Mouse (Mus musculus) v-Abl transformed pro-B cells (cell line): ENCODE data around the gene Suclg2.

Experiments
- in situ Hi-C, 2 experiments: fragments of 400-800 bp; cut with MboI; formaldehyde crosslinking; loops; one replicate each; pipeline ENCODE4 v1.15.1; 2025; ENCODE audit not compliant: unreplicated experiment in 2 of 2

Gene Suclg2

DNA sequence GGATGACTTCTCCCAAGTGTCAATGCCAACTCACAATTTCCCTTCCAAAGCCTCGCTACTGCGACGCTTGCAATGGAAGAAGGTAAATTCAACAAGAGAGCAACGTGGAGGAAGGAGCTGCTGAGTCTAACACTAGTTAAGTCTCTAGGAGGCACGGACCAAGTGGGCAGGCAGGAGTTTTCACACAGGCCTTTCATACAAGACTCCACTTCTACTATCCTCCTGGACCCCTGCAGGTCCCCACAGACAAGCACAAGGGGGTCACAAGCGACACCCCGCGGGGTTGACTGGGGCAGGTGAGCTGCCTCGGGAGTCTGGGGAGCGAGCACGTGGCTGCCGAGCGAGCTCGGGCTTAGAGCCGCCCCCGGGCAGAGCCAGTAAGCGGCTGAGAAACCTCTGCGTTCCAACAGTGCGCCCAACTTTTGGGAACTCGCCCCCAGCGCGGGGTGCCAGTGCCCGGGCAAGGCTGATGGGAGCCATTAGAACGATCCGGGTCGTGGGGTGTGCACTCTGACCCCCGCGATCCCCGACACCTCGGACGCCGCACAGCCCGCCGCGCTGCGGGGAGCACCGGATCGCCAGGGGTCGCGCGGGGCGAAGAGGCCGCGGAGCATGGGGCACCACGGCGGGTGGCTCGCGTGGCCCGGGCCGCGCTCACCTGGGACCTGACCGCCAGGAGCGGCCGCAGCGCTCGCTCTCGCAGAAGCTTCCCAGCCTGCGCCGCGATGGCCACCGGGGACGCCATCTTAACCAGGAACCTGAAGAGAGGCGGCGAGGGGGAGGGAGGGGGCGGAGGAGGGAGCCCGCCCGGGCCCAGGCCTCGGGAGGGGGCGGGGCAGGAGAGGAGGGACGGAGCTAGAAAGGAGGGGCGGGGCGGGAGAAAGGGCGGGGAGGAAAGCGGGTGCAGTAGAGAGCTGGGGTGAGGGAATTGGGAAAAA, at the start of gene Suclg2:
Suclg2 (minus strand) TSS at position 770 of the 938 bp plus-strand sequence.
- in situ Hi-C loops, result loop anchor here (25.0 kb wide), 4 partner anchors 606 to 1719 kb away; partner anchors contain the start of genes Slc25a26 (in 2 of the 2), Eogt (in 1 of the 2) and Kbtbd8 (in 1 of the 2)

DNA sequence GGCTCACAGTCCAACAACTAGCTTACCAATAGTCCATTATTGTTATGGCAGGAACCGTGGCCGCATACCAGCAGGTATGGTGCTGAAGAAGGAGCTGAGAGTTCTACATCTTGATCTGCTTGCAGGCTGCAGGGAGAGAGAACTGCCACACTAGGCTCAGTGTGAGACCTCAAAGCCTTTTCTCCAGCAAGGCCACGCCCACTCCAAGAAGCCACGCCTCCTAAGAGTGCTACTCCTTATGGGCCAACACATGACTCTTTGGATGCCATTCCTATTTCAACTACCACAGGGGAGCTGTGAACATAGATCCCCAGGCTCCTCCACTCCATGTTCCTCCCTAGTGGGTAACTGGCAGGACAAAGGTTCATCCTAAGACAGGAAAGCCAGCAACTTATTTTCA, 48.0 kb upstream of the Suclg2 start:
- in situ Hi-C loops, result no loop called here

DNA sequence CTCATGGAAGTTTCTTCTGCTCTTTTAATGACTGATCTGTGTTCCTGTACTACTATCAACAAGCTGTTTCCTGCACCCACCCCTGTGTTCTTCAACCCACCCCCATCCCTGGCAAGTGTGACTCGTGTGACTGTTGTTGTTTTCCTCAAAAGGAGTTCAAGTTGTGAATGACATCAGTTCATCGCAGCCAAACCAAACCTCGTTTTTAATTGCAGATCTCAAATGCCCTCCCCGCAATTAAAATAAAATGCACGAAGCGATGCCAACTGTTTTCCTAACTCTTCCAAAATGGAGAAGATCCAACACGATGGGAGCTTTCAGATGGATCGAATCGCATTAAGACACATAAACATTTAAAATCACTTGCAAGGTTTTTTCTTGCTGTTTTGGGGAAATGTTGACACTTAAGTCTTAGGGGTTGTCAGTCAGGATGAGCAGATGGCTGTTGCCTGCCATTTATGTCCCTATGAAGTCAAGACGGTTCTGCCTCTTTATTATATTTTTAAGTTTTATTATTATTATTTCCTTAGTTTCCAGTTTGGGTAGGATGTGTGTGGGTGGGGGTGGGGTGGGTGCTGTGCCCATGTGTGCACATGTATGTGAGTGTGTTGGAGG, 41.1 kb upstream of the Suclg2 start:
- in situ Hi-C loops, result no loop called here

DNA sequence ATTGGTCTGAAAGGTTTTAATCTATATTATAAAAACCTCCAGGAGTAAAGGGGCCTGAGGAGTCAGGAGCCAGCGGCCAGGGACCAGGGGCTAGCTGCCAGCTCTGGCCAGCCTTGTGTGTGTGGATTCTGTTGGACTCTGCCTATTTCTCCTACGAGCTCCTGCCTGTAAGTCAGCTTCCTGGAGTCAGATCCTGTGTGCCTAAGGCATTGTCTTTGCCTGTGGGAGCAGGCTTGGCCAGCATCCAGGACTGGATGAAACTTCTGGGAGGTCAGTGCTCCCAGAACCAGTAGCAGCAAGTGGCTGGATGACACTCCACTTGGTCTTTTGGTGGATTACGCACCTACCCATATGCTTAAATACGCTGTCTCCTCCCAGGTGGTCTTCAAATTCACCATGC, 23.8 kb upstream of the Suclg2 start:
- in situ Hi-C loops, result no loop called here

DNA sequence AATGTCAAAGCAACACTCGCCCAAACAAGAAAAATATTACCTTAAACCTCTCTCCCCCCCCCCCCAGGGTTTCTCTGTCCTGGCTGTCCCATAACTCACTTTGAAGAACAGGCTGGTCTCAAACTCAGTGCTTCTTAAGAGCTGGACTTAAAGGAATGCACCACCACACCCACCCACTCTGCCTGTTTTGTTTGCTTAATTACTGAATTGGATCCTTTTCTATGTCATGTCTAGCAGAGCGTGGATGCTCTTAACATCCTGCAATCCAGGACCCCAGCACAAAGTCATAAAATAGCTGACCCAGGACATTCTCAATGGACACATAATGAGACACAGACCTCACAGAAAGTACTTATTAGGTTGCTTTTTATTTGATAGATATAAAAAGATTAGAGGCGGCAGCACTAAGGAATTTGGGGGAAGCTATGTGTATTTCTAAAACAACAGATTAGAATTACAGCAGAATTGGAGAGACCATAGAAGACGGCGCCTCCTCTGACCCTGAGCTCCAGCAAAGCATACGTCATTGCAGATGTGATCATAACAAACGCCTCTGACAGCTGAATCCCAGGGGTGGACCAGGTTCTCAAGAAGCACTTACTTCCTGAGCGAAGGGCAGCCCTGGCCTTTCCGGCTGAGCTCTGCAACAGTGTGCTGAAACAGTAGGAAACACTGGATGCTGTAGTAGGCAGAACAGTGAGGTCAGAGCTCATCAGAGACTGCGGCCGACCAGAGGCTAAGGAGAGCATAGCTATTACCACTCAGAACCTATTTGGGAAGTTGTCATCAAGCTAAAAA, 13.2 kb upstream of the Suclg2 start:
- in situ Hi-C loops, result no loop called here

DNA sequence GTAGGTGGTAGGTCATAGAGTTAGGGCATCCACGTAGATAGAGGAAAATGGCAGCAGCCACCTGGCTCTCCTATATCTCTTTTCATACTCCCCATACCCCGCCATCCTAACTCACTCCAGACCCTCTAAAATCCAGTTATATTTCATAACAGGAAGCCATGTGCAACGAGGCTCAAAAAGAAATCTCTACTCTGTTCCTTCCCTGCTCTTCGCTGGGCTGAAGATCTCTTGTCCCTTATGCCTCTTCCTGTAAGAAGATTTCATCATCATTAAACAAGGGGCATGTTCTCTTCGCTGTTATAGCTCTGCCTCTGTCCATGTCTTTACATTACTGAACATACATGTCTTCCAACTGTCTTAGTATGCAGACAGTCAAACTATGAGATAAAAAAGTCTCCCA, 10.8 kb upstream of the Suclg2 start:
- in situ Hi-C loops, result no loop called here

DNA sequence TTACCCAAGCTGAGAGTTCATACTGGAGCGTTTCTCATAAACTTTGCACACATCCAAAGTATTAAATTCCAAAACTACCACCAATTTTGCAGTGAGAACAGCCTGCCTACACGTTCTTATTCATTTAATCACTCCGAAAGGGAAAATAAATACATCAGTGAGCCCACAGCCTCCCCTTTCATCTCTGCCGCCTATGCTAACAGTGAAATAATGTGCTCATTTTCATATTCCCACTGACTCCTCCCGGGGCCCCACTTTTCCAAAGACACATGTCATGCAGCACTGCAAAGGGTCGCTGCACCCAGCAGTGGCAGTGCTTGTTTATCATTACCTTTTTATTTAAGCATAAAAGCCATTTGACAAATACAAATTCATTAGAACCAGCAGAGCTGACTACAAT, 6.7 kb upstream of the Suclg2 start:
- in situ Hi-C loops, result no loop called here

DNA sequence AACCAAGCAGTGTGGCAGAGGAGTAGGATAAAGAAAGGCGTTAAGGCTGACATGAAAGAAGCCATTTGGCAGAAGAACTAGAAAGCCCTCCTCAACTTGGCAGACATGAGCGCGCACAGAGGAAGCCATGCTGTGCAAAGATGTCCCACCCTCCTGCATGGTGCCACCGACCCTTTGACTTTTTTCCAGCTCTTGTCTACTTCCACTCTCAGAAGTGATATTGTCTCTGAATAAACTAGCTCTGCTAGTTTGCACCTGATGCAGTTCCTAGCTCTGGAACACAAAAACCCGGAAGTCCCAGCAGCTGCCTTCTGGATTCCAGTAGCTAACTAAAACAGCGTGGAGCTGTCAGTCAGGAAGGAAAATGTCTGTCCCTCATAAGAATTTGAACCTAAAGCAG, 4.8 kb upstream of the Suclg2 start:
- in situ Hi-C loops, result loop anchor here (25.0 kb wide), 4 partner anchors 611 to 1714 kb away; partner anchors contain the start of genes Slc25a26 (in 2 of the 2), Eogt (in 1 of the 2) and Kbtbd8 (in 1 of the 2)

DNA sequence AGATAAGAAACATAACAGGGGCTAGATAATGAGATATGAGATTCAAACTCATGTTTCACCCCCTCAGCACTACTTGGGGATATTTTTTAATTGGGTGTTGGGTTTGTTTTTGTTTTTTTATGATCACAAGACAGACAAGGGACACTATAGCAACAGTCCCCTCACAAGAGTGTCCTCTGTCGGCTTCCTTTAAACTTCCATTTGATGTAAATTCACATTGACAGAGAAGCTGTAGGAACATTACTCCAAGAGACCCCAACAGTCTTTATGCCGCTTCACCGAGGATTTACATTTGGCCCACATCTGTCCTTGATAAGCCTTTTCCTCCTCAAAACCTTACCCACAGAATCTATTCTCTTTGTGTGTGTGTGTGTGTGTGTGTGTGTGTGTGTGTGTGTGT, 1.2 kb upstream of the Suclg2 start:
- in situ Hi-C loops, result loop anchor here (25.0 kb wide), 4 partner anchors 607 to 1718 kb away; partner anchors contain the start of genes Slc25a26 (in 2 of the 2), Eogt (in 1 of the 2) and Kbtbd8 (in 1 of the 2)

DNA sequence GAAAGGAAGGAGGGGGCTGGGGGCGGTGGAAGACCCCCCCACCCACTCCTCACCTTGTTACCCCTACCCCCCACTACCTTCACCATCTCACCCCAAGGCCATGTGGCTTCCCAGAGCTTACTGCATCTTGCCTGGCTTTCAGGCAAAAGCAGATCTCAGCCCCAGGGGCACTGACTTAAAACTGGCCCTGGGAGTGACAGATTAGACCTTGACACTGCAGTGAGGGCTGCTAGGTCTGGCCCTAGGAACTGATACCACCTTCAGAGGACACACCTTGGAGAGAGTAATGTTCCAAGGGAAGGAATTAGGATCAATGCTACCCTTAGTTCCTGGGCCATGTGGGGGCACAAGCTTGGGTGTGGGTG, 351 bp upstream of the Suclg2 start:
- in situ Hi-C loops, result loop anchor here (25.0 kb wide), 4 partner anchors 607 to 1718 kb away; partner anchors contain the start of genes Slc25a26 (in 2 of the 2), Eogt (in 1 of the 2) and Kbtbd8 (in 1 of the 2)

DNA sequence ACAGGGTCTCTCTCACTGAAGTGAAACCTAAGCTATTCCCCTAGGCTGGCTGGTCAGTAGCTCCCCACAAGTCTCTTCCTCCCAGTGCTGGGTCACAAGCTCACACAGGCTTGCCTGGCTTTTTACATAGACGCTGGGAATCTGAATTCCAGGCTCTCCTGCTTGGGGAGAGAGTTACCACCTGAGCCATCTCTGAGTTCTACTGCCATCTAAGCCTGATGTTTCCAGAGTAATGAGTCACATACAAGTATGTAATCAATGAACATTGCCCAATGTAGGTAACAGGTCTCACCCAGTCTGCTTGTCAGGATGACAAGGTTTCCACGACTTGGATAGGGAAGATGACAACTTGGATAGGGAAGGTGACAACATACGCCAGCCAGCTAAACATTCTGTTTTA, 1.5 kb downstream of the Suclg2 start:
- in situ Hi-C loops, result loop anchor here (25.0 kb wide), 4 partner anchors 605 to 1720 kb away; partner anchors contain the start of genes Slc25a26 (in 2 of the 2), Eogt (in 1 of the 2) and Kbtbd8 (in 1 of the 2)

DNA sequence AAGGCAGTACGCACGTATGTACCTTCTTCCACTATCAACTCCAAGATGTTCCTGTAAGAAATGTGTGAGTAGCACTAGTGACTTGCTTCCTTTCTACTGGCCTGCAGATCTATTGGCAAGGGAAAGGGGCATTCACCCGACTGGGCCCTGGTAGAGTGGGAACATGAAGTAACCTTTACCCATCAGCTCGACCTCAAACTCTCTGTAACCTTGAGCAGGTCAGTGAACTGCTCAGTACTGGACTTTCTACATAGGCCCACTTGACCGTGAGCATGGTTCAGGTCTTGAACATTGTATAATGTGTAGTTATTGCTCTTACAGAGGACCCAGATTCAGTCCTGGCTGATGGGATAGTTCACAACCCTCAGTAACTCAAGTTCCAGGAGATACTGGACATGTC, 2.1 kb downstream of the Suclg2 start:
- in situ Hi-C loops, result loop anchor here (25.0 kb wide), 4 partner anchors 604 to 1721 kb away; partner anchors contain the start of genes Slc25a26 (in 2 of the 2), Eogt (in 1 of the 2) and Kbtbd8 (in 1 of the 2)

DNA sequence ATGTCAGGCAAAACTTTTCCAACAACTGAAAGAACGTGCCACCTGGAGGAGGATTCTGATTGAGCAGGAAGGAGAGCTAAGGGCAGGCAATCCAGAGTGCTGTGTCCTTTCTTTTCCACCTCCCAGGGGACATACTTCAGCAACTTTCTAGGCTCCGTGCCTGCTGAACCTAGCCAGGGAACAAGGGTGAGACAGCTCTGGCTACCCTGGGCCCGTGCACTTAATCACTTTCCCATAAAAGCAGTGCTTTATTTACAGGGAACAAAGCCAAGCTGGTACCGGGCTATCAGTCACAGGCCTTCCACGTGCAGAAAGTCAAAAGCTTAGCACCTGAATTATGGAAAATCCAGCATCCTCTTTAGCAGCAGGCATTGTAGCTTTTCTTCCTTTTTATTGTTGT, 5.4 kb downstream of the Suclg2 start:
- in situ Hi-C loops, result loop anchor here (25.0 kb wide), 4 partner anchors 601 to 1724 kb away; partner anchors contain the start of genes Slc25a26 (in 2 of the 2), Eogt (in 1 of the 2) and Kbtbd8 (in 1 of the 2)

DNA sequence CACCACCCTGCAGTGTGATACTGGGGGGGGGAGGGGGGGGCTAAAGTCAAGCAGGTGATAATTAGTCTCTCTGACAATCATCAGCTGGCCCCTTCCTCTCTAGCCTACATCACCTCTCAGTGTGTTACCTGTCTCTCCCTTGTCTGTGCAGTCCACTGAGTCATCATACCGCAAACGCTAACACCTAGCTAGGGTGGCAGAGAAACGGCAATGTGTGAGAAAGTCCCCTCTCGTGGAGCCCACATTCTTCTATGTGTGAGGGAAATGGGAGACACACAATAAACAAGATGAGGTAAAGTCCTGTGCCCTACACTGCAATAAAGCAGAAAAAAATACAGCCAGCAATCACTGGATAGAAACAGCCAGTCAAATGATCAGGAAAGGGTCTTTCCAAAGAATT, 6.5 kb downstream of the Suclg2 start:
- in situ Hi-C loops, result loop anchor here (25.0 kb wide), 4 partner anchors 600 to 1725 kb away; partner anchors contain the start of genes Slc25a26 (in 2 of the 2), Eogt (in 1 of the 2) and Kbtbd8 (in 1 of the 2)

DNA sequence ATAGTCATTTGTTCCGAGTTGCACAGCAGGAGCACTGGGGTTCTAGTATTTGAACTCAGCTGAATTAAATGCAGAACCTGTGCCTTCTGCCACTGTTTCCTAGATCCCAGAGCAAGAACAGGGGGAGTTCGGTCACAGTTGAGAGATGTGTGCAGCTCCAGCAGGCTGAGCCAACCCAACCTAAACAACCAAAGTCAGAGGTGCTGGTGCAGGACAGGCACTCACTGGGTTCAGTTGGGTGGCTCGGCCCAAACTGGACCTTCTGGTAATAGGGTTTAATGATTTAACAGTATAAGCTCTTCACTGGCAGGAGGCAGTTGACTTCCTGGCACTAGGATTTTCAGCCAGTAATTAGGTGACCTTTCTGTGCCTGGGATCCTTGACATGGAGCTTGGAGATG, 6.9 kb downstream of the Suclg2 start:
- in situ Hi-C loops, result loop anchor here (25.0 kb wide), 4 partner anchors 599 to 1726 kb away; partner anchors contain the start of genes Slc25a26 (in 2 of the 2), Eogt (in 1 of the 2) and Kbtbd8 (in 1 of the 2)

DNA sequence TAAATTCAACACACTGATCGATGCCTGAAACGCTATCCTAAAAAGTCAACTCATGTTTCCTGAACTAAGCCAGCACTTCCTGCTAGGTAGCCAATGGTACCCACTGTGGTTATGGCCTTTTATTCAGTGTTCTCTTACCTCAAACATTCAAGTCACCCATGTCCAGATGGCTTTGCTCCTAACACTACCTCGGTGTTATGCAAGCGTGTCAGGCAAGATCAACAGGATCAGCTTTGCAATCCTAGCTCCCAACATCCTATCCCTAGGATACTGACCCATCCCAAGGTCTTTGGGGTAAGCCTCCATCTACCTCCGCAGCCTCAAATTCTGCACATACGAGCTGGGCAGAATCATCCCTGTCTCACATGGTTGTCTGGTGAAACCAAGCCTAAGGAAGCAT, 7.7 kb downstream of the Suclg2 start:
- in situ Hi-C loops, result loop anchor here (25.0 kb wide), 4 partner anchors 599 to 1726 kb away; partner anchors contain the start of genes Slc25a26 (in 2 of the 2), Eogt (in 1 of the 2) and Kbtbd8 (in 1 of the 2)

DNA sequence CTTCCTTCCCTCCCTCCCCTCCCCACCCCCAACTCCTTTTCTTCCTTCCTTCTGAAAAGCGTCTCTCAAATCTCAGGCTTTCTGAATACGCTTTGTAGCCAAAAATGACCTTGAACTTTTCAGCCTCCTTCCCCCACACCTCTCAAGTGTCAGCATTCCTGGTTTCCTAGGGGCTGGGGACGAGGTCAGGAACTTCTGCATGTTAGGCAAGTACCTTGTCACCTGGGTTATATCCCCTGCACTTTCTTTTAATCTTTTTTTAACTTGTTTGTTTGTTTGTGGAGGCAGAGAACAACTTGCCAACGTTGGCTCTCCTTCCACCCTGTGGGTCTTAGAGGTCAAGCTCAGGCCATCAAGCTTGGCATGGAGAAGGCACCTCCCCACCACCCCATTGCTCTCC, 9.1 kb downstream of the Suclg2 start:
- in situ Hi-C loops, result loop anchor here (25.0 kb wide), 4 partner anchors 597 to 1728 kb away; partner anchors contain the start of genes Slc25a26 (in 2 of the 2), Eogt (in 1 of the 2) and Kbtbd8 (in 1 of the 2)

DNA sequence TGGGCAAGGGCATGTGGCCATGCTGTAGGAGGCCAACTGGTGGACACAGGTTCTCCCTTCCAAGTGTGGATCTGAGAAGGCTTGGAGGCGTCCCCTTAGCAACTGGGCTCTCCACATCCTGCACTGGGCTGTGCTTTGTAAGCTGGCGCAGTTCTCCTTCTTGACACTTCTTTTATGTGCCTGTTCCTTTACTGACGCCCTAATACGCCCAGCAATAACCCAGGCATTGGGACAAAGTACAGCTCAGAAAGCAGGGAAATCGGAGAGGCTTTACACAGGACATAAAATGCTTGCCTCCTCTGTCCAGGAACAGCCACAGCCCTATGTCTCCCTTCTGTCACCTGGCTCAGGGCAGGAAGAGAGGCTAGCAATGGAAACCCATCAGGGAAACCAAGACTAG, 9.5 kb downstream of the Suclg2 start:
- in situ Hi-C loops, result loop anchor here (25.0 kb wide), 4 partner anchors 597 to 1728 kb away; partner anchors contain the start of genes Slc25a26 (in 2 of the 2), Eogt (in 1 of the 2) and Kbtbd8 (in 1 of the 2)

DNA sequence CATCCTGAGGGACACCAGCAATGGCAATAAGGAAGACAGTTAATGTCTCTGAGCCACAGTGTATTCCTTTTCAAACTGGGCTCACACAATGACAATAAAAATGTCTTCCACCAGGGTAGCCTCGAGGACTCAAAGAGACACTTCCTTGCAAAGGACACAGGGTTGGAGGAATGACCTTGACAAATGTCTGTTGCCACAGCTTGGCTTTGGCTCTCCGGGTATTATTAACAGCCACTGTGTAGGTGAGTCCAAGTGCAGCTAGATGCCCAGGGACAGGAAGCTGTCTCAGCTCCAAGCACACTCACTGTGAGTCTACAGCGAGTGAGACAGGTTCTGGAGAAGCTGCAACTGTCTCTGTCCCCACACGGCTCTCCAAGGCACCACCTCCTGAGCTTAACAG, 14.0 kb downstream of the Suclg2 start:
- in situ Hi-C loops, result loop anchor here (25.0 kb wide), 4 partner anchors 592 to 1733 kb away; partner anchors contain the start of genes Slc25a26 (in 2 of the 2), Eogt (in 1 of the 2) and Kbtbd8 (in 1 of the 2)
